Mouse (Mus musculus): ENCODE measurements around the gene F13b.
A peak's percentile ranks its signal among the peaks of the same experiment; 100 is the strongest.

Gene F13b

DNA sequence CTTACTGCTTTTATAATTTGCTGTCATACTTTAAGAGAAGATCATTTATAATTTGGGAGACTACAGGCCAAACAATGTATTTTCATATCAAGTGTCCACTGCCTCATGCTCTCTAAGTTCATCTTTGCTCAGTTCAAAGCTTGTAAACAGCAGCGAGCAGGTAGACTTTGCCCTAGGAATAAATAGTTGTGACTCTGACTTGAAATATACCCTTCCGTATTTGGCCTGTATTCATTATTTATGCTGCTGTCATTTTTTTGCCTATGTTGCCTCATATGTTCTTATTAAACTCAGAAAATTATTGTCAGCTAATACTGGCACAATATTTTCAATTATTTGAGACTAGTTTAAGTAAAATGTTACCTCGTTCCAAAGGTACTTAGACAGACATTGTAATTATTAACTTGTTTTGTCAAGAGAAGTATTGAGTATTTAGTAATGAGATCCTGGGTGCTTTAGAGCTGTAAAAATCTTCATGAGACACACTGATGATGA, at the start of gene F13b:
Gene F13b (plus strand): TSS at position 445 of the 495 bp plus-strand sequence.
- DNase-seq, result no peak

DNA sequence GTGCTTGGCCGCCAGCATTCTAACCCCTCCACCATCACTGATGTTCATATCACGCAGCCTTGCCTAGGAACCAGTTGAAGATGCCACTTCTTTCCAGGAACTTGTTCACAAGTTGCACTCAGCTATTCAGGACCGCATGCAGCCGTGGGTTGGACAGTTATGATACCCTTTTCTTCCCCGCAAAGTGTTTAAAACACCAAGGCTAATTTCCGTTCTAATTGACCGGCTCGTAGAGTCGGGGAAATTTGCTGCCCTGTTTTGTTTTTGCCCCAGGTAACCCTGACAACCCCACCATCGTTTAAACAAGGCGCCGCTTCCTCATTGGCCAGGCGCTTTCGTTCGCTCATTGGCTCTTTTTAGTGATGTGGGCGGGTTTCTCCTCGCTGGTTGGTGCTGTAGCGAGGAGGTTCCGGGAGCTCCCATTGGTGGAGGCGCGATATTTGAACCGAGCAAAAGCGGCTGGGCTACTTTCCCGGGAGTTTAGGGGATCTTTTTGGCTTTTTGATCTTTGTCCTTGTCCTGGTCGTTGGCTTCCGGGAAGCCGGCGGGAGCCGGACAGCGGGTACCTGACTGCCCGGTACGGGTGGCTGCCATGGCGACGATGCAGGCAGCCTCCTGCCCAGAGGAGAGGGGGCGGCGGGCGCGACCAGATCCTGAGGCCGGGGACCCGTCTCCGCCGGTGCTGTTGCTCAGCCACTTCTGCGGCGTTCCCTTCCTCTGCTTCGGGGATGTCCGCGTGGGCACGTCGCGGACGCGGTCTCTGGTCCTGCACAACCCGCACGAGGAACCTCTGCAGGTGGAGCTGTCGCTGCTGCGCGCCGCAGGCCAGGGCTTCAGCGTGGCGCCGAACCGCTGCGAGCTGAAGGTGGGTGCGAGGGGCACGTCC, 46.9 kb upstream of the F13b start, which contains the start of gene Aspm:
Gene Aspm (plus strand): TSS at position 433 of the 886 bp plus-strand sequence.
- peak; percentile 85 to 90 for DNase-seq

DNA sequence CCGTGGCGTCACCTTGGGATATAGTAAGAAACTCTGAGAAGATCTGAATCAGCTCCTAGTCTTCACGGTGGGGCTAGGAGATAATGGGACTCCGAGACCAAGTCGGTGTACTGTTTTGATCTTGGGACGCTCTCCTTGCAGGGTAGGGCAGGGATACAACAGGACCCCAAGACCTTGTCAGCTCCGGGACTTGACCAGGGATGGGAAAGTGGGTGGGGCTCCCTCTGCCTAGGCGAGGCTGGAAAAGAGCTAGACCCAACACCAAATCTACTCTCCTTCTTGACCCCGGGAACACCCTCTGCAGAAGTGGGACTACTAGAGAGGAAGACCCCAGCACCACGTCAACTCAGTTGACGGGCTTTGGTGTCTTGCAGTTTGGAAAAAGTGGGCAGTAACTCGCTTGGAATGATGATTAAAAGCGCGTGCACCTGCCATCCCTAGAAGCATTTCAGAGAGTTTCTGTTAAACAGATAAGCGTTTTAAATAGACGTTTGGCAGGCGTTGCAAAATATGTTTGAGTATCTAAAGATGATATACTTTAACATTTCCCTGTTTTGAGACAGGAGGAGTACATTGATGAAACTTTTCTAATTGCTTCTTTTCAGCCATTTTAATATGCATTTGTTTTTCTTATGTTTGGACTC, 46.2 kb upstream of the F13b start:
- no peak for DNase-seq

DNA sequence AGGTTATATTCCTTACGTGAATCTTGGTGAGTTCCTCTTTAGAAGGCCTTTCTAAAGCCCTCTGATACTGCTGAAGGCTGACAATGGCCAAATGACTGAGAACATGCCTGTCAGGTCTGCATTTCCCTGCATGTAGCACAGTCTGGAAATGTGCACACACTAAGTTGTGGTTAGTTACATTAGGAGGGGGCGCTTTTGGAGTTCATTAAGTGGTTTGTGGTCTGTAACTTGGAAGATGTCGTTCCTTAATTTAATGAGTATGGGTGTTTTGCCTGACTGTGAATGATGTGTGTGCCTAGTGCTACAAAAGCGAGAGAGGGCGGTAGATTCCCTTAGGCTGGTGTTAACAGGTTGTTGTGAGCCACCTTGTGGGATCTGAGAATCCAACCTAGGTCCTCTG, 40.7 kb upstream of the F13b start:
- DNase-seq, result no peak

DNA sequence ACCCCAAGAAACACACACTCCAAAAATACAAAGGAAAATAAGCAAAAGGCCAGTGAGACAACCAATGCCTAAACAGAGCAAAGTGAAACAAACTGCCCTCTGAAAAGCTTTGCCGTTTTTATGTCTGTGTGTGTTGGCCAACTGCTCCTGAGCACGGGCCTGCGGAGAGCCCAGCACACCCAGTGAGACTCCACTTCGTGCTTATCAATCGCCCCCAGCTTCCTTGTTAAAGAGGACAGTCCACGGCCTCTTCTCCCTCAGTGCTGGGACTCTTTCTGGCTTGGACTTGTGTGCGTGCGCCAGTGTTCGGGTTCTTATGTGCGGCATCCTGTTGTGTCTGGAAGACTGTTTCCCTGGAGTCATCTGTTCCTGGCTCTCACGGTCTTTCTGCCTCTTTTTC, 35.6 kb upstream of the F13b start:
- peak; percentile 11 to 15 for DNase-seq

DNA sequence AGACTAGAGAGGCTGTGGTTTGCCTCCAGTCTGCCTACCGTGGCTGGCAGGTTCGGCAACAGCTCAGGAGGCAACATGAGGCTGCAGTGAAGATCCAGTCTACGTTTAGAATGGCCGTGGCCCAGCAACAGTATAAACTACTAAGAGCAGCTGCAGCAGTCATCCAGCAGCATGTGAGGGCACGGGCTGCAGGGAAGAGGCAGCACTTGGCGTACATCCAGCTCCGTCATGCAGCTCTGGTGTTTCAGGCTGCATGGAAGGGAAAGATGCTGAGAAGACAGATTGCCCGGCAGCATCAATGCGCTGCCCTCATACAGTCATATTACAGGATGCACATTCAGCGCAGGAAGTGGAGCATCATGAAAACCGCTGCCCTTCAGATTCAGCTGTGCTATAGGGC, 22.6 kb upstream of the F13b start:
- DNase-seq, result peak in 1 of 2 experiments; percentile 34

DNA sequence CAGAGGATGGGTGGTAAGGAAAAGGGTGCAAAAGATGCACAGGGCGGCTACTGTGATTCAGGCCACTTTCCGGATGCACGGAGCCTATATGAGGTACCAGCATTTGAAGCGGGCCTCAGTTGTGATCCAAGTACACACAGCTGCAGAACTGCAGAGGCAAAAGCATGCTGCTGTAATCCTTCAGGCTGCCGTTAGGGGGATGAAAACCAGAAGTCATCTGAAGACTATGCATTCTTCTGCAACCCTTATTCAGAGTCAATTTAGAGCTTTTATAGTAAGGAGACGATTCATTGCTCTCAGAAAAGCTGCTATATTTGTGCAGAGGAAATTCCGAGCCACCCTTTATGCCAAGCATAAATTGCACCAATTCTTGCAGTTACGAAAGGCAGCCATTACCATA, 21.3 kb upstream of the F13b start:
- DNase-seq, result no peak

DNA sequence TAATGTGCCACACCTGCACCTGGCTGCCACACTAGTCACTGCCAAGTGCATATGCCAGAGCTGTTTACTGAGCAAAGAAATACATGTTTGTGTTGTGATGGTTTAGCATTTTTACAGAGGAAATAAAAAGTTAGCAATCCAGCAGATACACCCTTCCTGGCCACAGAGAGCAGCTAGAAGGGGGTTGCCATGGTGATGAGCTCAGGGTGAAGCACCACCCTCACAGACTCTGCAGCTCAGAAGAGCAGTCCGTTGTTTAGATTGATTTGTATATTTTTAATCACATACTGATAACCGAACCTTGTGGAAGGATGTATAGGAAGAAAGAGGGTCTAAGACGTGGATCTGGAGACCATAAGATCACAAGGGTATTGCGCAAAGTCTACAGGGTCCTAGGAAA, 20.4 kb upstream of the F13b start:
- DNase-seq, result no peak

DNA sequence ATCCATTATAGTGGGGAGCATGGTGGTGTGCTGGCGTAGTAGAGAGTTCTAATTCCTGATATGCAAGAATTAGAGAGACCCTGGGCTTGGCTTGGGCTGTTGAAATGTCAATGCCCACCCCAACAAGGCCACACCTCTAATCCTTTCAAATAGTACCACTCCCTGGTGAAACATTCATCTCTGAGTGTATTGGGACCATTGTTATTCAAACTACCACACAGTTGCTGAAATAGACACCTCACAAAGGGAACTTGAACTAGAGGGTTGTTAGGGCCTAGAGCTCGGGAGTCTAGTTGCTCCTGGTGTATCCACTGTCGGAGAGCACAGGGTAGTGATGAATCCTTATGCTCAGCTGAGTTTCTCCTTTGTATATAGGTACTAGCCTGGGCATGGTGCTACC, 6.9 kb upstream of the F13b start:
- no peak for DNase-seq

DNA sequence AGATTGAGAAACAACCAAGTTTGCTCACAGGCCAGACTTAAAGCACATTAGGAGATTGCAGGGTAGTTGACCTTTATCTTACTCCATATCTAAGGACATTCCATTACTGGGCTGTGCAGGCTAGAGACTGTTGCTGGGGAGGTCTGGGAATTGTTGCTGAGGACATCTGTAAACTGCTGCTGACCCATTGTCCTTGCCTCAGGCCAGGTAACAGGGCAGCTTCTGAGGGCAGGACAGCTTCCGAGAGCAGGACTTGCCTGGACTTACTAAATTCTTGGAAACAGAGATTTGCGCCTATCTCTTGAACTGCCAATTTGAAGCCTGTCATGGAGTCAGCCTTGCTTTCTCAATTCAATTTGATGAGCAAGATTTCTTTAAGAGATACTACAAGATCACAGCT, 6.1 kb upstream of the F13b start:
- no peak for DNase-seq

DNA sequence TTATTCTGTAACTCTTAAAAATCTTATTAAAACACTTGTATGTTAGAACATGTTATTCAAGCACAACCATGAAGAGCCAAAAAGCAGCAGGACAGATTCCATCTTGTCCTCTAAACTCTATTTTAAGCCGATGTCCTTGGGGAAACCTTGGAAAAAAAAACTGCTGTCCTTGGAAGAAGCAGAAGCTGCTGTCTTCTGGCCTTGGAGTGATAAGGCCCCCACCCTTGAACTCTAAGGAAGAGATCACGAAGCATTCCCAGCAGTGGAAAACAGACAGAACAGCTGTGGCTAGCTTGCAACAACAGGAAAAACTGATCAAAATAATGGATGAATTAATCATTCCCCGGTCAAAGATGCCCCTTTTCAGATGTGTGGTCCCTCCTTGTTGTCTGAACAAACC, 5.3 kb upstream of the F13b start:
- DNase-seq, result no peak

DNA sequence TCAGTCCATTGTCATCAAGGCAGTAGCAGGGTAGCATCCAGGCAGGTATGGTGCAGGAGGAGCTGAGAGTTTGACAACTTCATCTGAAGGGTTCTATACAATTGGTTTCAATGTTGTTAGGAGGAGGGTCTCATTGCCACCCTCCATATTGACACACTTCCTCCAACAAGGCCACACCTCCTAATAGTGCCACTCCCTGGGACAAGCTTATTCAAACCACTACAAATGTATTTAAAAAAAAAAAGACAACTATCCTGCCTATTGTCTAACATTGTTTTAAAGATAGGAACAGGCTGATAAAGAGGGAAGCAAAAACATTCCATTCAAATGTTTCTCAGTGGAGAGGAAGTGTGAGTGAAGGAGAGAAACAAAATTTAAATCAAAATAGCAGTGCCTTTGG, 1.8 kb upstream of the F13b start:
- no peak for DNase-seq

DNA sequence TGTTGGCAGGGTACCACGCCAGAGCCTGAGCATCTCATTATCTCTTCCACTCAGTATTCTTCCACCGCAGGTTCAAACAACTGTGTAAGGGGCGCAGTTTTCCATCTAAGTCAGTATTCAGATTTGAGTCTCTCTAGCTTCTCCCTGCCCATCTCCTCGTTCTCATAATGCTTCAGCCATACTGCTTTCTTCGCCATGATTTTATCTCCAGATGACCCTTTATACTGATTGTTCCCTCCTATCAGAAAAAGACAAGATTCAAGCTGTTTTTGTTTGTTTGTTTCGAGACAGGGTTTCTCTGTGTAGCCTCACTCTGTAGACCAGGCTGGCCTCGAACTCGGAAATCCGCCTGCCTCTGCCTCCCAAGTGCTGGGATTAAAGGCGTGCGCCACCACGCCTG, 13.1 kb downstream of the F13b start:
- no peak for DNase-seq

DNA sequence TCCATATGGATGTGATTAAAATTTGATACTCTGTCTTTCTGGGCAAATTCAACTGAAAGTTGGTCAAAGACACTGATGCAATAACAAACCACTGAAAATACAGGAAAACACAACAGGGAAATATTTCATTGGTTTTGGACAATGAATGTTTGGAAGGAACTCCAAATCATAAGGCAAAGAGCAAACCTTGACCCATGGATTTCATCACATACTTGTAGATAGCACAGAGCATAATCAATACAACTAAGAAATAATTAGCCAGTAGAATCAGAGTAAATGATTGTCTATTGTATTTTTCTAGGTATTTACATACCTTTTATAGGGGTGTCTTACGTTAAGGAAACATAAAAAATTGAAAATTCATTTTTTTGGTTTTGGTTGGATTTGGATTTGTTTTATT, 47.0 kb downstream of the F13b start:
- no peak for DNase-seq

DNA sequence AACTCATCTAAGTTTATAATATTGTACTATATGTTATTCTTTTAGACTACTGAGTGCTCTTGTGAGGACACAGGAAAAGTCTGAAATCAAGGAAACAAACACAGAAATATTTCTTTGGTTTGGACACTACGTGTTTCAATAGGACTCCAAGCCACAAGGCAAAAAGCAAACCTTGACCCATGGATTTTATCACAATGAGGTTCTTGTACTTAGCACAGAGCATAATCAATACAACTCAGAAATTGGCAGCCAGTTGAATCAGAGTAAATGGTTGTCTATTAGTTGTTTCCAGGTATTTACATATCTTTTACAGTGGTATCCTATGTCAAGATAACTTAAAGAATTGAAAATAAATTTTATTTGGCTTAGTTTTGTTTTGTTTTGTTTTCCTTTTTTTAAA, 49.8 kb downstream of the F13b start:
- no peak for DNase-seq

DNA sequence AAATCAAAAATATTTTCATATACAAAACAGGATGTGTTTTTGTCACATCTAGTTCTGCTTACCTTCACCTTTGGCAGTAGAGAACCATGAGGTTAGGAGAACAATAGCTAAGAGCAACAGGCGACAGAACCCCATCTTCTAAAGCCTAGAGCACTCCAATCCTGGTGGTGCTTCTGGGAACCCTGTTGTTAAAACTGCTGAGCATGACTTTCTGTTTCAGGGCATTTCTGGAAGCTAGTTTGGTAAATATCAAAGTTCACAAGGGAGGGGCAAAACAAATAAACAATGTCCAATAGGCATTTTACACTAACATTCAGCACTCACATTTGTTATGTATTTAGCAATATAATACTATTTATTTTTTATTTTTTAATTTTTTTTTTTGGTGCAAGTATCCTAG, 58.5 kb downstream of the F13b start, which contains the start of gene Cfhr1:
Gene Cfhr1 (minus strand): TSS at position 249 of the 400 bp plus-strand sequence.
- DNase-seq, result no peak

Measured in cerebellum, postnatal 25 days (tissue).